Mouse (Mus musculus) telencephalon, adult 2 months (tissue): ENCODE data around the gene BC037034.
"Not testable (repeated sequence)": the region's sequence is repeated elsewhere in the genome, so short reads cannot be mapped to it uniquely, and the experiment has no call there.

ENCODE experiments used
- DNase-seq: peaks from one replicate; pipeline ENCODE4 v3.0.0-alpha.2; 2011; ENCODE audit warnings: low read depth, low spot score

The BC037034 gene

DNA sequence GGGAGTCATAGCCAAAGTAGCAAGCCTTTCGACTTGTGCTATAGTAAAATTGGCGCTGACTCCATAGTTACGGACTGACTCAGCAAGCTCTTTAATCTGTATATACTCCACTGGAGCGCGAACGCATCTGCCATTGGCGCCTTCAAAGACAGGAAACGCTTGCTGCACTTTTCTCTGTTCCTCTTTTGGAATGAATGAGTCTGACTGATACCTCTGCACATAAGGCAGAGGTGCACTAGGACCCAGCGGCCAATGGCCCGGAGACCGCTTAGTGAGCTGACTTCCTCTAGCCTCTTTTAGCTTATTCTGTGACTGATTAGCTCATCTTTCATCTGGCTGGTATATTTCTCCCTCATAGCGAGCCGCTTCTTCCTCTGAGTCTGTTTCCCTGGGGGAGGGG, 47.2 kb downstream of the BC037034 start:
- DNase-seq, result not testable (repeated sequence)
